Mouse (Mus musculus): ENCODE measurements around the gene Mtf1. TPM values are rescaled to one million over a fixed set of nuclear protein-coding genes. Genes with fewer than 3 reads are reported as not detected.

Gene Mtf1
- polyA plus RNA-seq, 1 experiment from 2014 or later = 9.8 TPM

GRCm38 (mm10) chr4:124825371-124825965, 23.6 kb downstream of the Mtf1 start:
- Histone ChIP-seq H3K9ac (no peak overlapping the region), H3K27ac (ENCODE audit: poor library complexity, severe bottlenecking) (no peak overlapping the region), H3K4me1 (replicated peaks) (0 out of 2 replicates have a peak, but pooled peaks cover 3% of the 10 kb centered on the region), H3K4me2 (no peak overlapping the region), H3K4me3 (no peak overlapping the region), H3K27me3 (replicated peaks) (no peaks in the 10 kb centered on the region), H3K9me3 (replicated peaks) (no peaks in the 10 kb centered on the region), H3K36me3 (peaks cover 72% of the 10 kb centered on the region)
- WGBS = 93% methylated on average over 21 of the region's 21 CpGs
- ATAC-seq (ENCODE audit: insufficient number of reproducible peaks, low FRiP score) = no peak

- H3K27me3 ChIP-seq (replicated peaks) = no peaks in the 10 kb centered on the region
- no peak overlapping the region for H3K9ac ChIP-seq
- no peaks in the 10 kb centered on the region for H3K9me3 ChIP-seq (replicated peaks)
- no peak overlapping the region for H3K4me2 ChIP-seq
- no peak overlapping the region for H3K4me3 ChIP-seq
- 65% methylated on average over 5 of the region's 5 CpGs for WGBS
- H3K36me3 ChIP-seq = peaks cover 63% of the 10 kb centered on the region
- H3K4me1 ChIP-seq (replicated peaks) = 0 out of 2 replicates have a peak, but pooled peaks cover 3% of the 10 kb centered on the region
- ATAC-seq (ENCODE audit: insufficient number of reproducible peaks, low FRiP score) = no peak
- no peak overlapping the region for H3K27ac ChIP-seq (ENCODE audit: poor library complexity, severe bottlenecking)
Observed at GRCm38 (mm10) chr4:124829671-124830070, 27.8 kb downstream of the Mtf1 start.

GRCm38 (mm10) chr4:124832796-124833195, 30.9 kb downstream of the Mtf1 start:
- no peak overlapping the region for H3K4me3 ChIP-seq
- peaks cover 49% of the 10 kb centered on the region for H3K36me3 ChIP-seq
- H3K4me2 ChIP-seq = no peak overlapping the region
- 95% methylated on average over 10 of the region's 10 CpGs for WGBS
- 0 out of 2 replicates have a peak, but pooled peaks cover 3% of the 10 kb centered on the region for H3K4me1 ChIP-seq (replicated peaks)
- H3K27me3 ChIP-seq (replicated peaks) = no peaks in the 10 kb centered on the region
- H3K9me3 ChIP-seq (replicated peaks) = no peaks in the 10 kb centered on the region
- ATAC-seq (ENCODE audit: insufficient number of reproducible peaks, low FRiP score) = no peak
- no peak overlapping the region for H3K27ac ChIP-seq (ENCODE audit: poor library complexity, severe bottlenecking)
- H3K9ac ChIP-seq = no peak overlapping the region

- Histone ChIP-seq H3K9me3 (replicated peaks) (no peaks in the 10 kb centered on the region), H3K27me3 (replicated peaks) (no peaks in the 10 kb centered on the region), H3K4me3 (no peak overlapping the region), H3K9ac (no peak overlapping the region), H3K4me2 (no peak overlapping the region), H3K4me1 (replicated peaks) (no peaks in the 10 kb centered on the region), H3K36me3 (peaks cover 57% of the 10 kb centered on the region), H3K27ac (ENCODE audit: poor library complexity, severe bottlenecking) (no peak overlapping the region)
- no peak for ATAC-seq (ENCODE audit: insufficient number of reproducible peaks, low FRiP score)
- 73% methylated on average over 14 of the region's 14 CpGs for WGBS
Observed at GRCm38 (mm10) chr4:124838035-124838700, 36.3 kb downstream of the Mtf1 start.

GRCm38 (mm10) chr4:124840998-124841397, 39.1 kb downstream of the Mtf1 start:
- WGBS = 83% methylated on average over 1 of the region's 1 CpGs
- H3K36me3 ChIP-seq = peaks cover 56% of the 10 kb centered on the region

GRCm38 (mm10) chr4:124843493-124843892, 41.6 kb downstream of the Mtf1 start:
- no peaks in the 10 kb centered on the region for H3K27me3 ChIP-seq (replicated peaks)
- H3K27ac ChIP-seq (ENCODE audit: poor library complexity, severe bottlenecking) = no peak overlapping the region
- H3K9ac ChIP-seq = no peak overlapping the region
- H3K4me2 ChIP-seq = no peak overlapping the region
- no peak overlapping the region for H3K4me3 ChIP-seq
- peaks cover 37% of the 10 kb centered on the region for H3K36me3 ChIP-seq
- WGBS = 55% methylated on average over 11 of the region's 11 CpGs
- peaks cover 11% of the 10 kb centered on the region for H3K4me1 ChIP-seq (replicated peaks)
- no peaks in the 10 kb centered on the region for H3K9me3 ChIP-seq (replicated peaks)
- ATAC-seq (ENCODE audit: insufficient number of reproducible peaks, low FRiP score) = 0 out of 2 replicates have a peak, but pooled peaks have one; percentile 27

More at GRCm38 (mm10) chr4:124840998-124841397, 39.1 kb downstream of the Mtf1 start:
- Histone ChIP-seq H3K4me1 (replicated peaks) (peaks cover 7% of the 10 kb centered on the region), H3K9me3 (replicated peaks) (no peaks in the 10 kb centered on the region), H3K4me2 (no peak overlapping the region), H3K9ac (no peak overlapping the region), H3K4me3 (no peak overlapping the region), H3K27me3 (replicated peaks) (no peaks in the 10 kb centered on the region), H3K27ac (ENCODE audit: poor library complexity, severe bottlenecking) (no peak overlapping the region)
- ATAC-seq (ENCODE audit: insufficient number of reproducible peaks, low FRiP score) = no peak

GRCm38 (mm10) chr4:124847573-124847972, 45.7 kb downstream of the Mtf1 start:
- H3K4me2 ChIP-seq = no peak overlapping the region
- H3K9me3 ChIP-seq (replicated peaks) = no peaks in the 10 kb centered on the region
- no peak overlapping the region for H3K4me3 ChIP-seq
- peaks cover 11% of the 10 kb centered on the region for H3K36me3 ChIP-seq
- ATAC-seq (ENCODE audit: insufficient number of reproducible peaks, low FRiP score) = no peak
- 11% methylated on average over 8 of the region's 8 CpGs for WGBS
- H3K9ac ChIP-seq = no peak overlapping the region
- H3K27me3 ChIP-seq (replicated peaks) = no peaks in the 10 kb centered on the region
- no peak overlapping the region for H3K27ac ChIP-seq (ENCODE audit: poor library complexity, severe bottlenecking)
- peaks cover 30% of the 10 kb centered on the region for H3K4me1 ChIP-seq (replicated peaks)

GRCm38 (mm10) chr4:124849631-124850260, 47.8 kb downstream of the Mtf1 start:
- Histone ChIP-seq H3K4me2 (peak overlapping the region; percentile 92), H3K9me3 (replicated peaks) (no peaks in the 10 kb centered on the region), H3K27me3 (replicated peaks) (no peaks in the 10 kb centered on the region), H3K4me3 (peak overlapping the region; percentile 94), H3K27ac (ENCODE audit: poor library complexity, severe bottlenecking) (peak overlapping the region; percentile 92), H3K36me3 (peaks cover 21% of the 10 kb centered on the region), H3K9ac (peak overlapping the region; percentile 93), H3K4me1 (replicated peaks) (peaks cover 30% of the 10 kb centered on the region)
- peak; percentile 0; the same call in 1 of the 2 replicates for ATAC-seq (ENCODE audit: insufficient number of reproducible peaks, low FRiP score)
- 3% methylated on average over 24 of the region's 24 CpGs for WGBS

- under 1% methylated on average over 79 of the region's 90 CpGs for WGBS
Observed at GRCm38 (mm10) chr4:124850261-124850913, 48.5 kb downstream of the Mtf1 start, which contains the start of gene Yrdc. Gene Yrdc (plus strand): TSS chr4:124850679.

GRCm38 (mm10) chr4:124850933-124851658, 49.2 kb downstream of the Mtf1 start, which contains the start of gene 1110065P20Rik:
Gene 1110065P20Rik (minus strand): TSS chr4:124851196.
- H3K4me1 ChIP-seq (replicated peaks) = peaks cover 23% of the 10 kb centered on the region
- H3K4me3 ChIP-seq = peak within 1 kb of the TSS; percentile 94
- no peaks in the 10 kb centered on the region for H3K9me3 ChIP-seq (replicated peaks)
- H3K4me2 ChIP-seq = peak within 1 kb of the TSS; percentile 92
- H3K27me3 ChIP-seq (replicated peaks) = no peaks in the 10 kb centered on the region
- peak; percentile 69 for ATAC-seq (ENCODE audit: insufficient number of reproducible peaks, low FRiP score)
- peaks cover 31% of the 10 kb centered on the region for H3K36me3 ChIP-seq
- H3K9ac ChIP-seq = peak within 1 kb of the TSS; percentile 93
- WGBS = under 1% methylated on average over 75 of the region's 75 CpGs
- H3K27ac ChIP-seq (ENCODE audit: poor library complexity, severe bottlenecking) = peak within 1 kb of the TSS; percentile 92

More at GRCm38 (mm10) chr4:124850261-124850913, 48.5 kb downstream of the Mtf1 start, which contains the start of gene Yrdc:
- Histone ChIP-seq H3K9ac (peak within 1 kb of the TSS; percentile 93), H3K4me1 (replicated peaks) (peaks cover 23% of the 10 kb centered on the region), H3K36me3 (peaks cover 25% of the 10 kb centered on the region), H3K4me3 (peak within 1 kb of the TSS; percentile 94), H3K27me3 (replicated peaks) (no peaks in the 10 kb centered on the region), H3K4me2 (peak within 1 kb of the TSS; percentile 92), H3K9me3 (replicated peaks) (no peaks in the 10 kb centered on the region), H3K27ac (ENCODE audit: poor library complexity, severe bottlenecking) (peak within 1 kb of the TSS; percentile 92)
- ATAC-seq (ENCODE audit: insufficient number of reproducible peaks, low FRiP score) = peak; percentile 92
